Mouse (Mus musculus): Measurements from ENCODE around the gene Sec61a1.

DNA sequence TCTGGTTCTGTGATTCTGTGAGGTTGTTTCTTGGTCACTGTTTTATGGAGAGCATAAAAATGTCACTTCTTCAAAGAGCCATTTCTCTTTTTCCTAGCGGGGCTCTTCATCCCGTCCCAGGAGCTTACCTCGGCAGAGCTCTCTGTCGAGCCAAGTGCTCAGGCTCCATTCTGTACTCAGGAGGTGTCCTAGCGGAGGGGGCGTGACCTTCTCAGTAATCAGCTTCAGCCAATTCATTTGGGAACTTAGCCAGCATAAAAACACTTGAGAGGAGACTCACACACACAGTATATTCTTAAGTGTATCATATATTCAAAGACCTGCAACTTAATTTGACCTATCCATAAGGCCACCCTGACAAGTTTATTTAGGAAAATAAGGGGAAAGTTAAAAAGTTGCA lies 38.3 kb downstream of the Sec61a1 start:
- TF ChIP-seq CTCF (IDR thresholded peaks at IDR 0.05 in 2 of 3, conservative IDR thresholded peaks at IDR 0.05 in 1 of 3; ENCODE audit: control insufficient read depth in 1 of 3, insufficient read depth in 1 of 3, low read depth in 2 of 3, low read length in 3 of 3, poor library complexity in 1 of 3, severe bottlenecking in 1 of 3), result no peak
- TF ChIP-seq SMC3 (IDR thresholded peaks at IDR 0.05; ENCODE audit: low read depth, low read length), result no peak
- no peak for TF ChIP-seq TBP (IDR thresholded peaks at IDR 0.05; ENCODE audit: low read depth, low read length)
- TF ChIP-seq POLR2A (IDR thresholded peaks at IDR 0.05; ENCODE audit: control insufficient read depth in 1 of 2, insufficient read depth in 1 of 2, low read depth in 1 of 2, low read length in 2 of 2, poor library complexity in 1 of 2), result no peak
- no peak for TF ChIP-seq BHLHE40 (IDR thresholded peaks at IDR 0.05; ENCODE audit: borderline replicate concordance, low read depth, low read length)
- no peak for TF ChIP-seq E2F4 (IDR thresholded peaks at IDR 0.05; ENCODE audit: borderline replicate concordance, low read depth, low read length)
- TF ChIP-seq USF1 (IDR thresholded peaks at IDR 0.05; ENCODE audit: low read depth, low read length), result no peak
- no peak for TF ChIP-seq RCOR1 (IDR thresholded peaks at IDR 0.05; ENCODE audit: low read depth, low read length)
- TF ChIP-seq ZC3H11A (IDR thresholded peaks at IDR 0.05; ENCODE audit: low read depth, low read length), result no peak
- no peak for TF ChIP-seq NRF1 (IDR thresholded peaks at IDR 0.05; ENCODE audit: insufficient read depth, low read depth, low read length, poor library complexity, severe bottlenecking)
- no peak for TF ChIP-seq HCFC1 (IDR thresholded peaks at IDR 0.05; ENCODE audit: low read depth, low read length)
- TF ChIP-seq SIN3A (IDR thresholded peaks at IDR 0.05; ENCODE audit: low read length), result no peak
- no peak for TF ChIP-seq MXI1 (IDR thresholded peaks at IDR 0.05; ENCODE audit: low read depth, low read length)
